Mouse (Mus musculus) central nervous system, embryonic 11.5 days (tissue): ENCODE results near the gene Nsmf. TPM values are rescaled to one million over a fixed set of nuclear protein-coding genes. Genes with fewer than 3 reads are reported as not detected.

Source experiments
- polyA plus RNA-seq: library from polyadenylated mRNA; depleted of rRNA; stranded (reverse); fragments of >200 nt; gene quantifications from 2 replicates; pipeline ENCODE4 v1.2.3, GENCODE M21; 2012; rRNA removed

Nsmf gene
- polyA plus RNA-seq: 88.4 and 93.5 TPM in 2 replicates

DNA sequence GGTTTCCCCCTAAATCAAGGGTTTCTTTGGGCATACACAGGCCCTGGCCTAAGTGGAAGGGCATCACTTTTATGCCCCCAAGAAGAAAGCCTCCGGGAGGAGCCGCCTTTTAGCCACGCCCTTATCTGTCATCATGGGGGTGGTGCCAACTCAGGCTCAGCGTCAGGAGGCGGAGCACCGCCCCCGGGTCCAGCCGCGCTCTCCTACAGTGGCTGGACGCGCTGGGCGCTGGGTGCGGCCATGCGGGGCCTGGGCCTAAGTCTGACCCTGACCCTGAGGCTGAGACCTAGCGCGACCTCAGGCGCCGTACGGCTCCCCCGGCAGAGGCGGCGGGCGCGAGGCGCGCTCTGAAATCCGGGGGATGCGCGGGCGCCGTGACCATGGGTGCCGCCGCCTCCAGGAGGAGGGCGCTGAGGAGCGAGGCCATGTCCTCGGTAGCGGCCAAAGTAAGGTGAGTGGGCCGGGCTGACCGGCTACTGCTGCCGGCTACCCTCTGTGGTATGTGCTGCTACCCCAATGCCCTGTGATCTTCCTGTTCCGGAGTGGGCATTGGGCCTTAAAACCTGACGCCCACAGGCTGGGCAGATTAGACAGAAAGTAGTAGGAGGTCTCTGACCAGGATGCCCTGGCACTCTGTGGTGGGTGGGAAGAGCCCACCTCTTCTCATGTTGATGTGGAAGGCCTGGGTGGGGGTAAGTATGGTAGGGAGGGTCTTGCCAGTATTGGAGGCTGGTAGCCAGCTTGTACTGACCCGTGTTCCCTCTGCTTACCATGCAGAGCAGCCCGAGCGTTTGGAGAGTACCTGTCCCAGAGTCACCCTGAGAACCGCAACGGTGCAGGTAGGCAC lies at the start of gene Nsmf:
TSS of gene Nsmf (plus strand) at position 135 of the 847 bp plus-strand sequence.

DNA sequence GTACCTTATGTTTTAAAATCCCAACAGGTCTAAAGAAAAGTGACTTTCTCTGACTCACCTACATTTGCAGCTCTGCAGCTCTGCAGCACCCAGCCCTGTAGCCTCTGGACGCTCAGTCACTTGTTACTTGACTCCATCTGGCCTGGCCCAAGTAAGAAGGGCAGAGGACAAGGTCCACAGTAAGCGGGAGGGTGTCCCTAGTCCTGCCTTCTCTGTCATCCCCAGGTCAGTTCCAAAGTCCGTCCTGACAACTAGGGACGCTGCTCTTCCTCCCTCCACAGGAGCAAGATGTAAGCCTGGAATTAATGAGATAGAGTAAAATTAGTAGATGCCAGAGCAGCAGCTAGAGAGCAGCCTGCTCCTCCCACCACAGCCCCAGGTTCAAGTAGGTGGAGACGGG lies 25.9 kb downstream of the Nsmf start, which contains the start of gene Entpd8:
TSS of gene Entpd8 (plus strand) at position 229 of the 400 bp plus-strand sequence.

DNA sequence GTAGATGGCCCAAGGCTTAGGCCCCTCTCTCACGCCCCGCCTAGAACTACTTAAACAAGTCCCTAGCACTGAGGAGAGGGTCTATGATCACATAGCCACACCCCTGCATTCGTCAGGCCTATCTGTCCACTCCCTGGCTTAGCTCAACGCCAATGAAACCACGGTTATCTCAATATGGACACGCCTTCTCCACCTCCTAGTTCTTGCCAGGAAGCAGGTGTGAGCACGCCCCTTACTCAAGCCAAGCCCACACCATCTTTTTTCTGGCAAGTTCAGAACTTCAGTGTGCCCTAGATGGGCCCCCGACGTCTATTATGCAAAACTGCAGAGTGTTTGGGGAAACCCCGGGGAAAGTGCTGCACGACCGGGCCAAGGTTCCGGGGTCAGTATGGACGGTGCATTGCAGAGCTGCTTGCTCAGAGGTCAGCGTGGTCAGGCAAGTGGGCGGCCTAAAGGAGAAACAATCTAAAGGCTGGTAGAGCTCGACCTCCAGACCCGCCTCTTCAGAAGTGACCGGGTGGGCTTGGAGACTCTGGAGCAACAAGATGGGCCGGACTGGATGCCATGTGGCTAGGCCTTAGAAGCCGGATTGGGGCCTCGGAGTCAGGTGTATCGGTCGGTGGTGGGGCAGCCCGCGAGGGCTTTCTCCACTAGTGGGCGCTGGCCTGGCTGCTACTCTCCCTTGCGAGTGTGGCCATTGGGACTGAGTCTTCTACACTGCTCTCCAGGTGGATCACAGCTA lies 41.1 kb downstream of the Nsmf start, which contains the start of gene Noxa1:
TSS of gene Noxa1 (minus strand) at position 41 of the 742 bp plus-strand sequence.

Other genes starting within 250 kb of the Nsmf start
- 135 and 165 TPM in 2 replicates for gene Ehmt1, start 134.7 kb upstream of the Nsmf start, polyA plus RNA-seq
- gene Arrdc1, start 119.1 kb upstream of the Nsmf start, polyA plus RNA-seq: 14.4 and 29.8 TPM in 2 replicates
- 40.0 and 44.2 TPM in 2 replicates for gene Zmynd19, start 104.6 kb upstream of the Nsmf start, polyA plus RNA-seq
- gene Dph7, start 92.0 kb upstream of the Nsmf start, polyA plus RNA-seq: 25.0 and 41.0 TPM in 2 replicates
- 92.1 and 109 TPM in 2 replicates for gene Mrpl41, start 79.3 kb upstream of the Nsmf start, polyA plus RNA-seq
- gene Pnpla7, start 78.3 kb upstream of the Nsmf start, polyA plus RNA-seq: 6.2 and 8.3 TPM in 2 replicates
- 0.06 and 0.11 TPM in 2 replicates for gene Entpd8, start 25.9 kb downstream of the Nsmf start, polyA plus RNA-seq
- gene Noxa1, start 40.8 kb downstream of the Nsmf start, polyA plus RNA-seq: 0.10 and 0.18 TPM in 2 replicates
- gene Nrarp, start 126.4 kb downstream of the Nsmf start, polyA plus RNA-seq: 61.4 and 82.9 TPM in 2 replicates
- gene Tor4a, start 142.5 kb downstream of the Nsmf start, polyA plus RNA-seq: 1.9 and 2.3 TPM in 2 replicates
- gene Nelfb, start 157.1 kb downstream of the Nsmf start, polyA plus RNA-seq: 76.7 and 116 TPM in 2 replicates
- gene Stpg3, start 160.3 kb downstream of the Nsmf start, polyA plus RNA-seq: not detected in 2 replicates
- gene Fam166a, start 164.4 kb downstream of the Nsmf start, polyA plus RNA-seq: 0.14 TPM in 1 of 2 replicates, not detected in the other
- gene Tubb4b, start 170.3 kb downstream of the Nsmf start, polyA plus RNA-seq: 438 and 534 TPM in 2 replicates
- 0.04 TPM in 1 of 2 replicates, not detected in the other for gene Slc34a3, start 180.0 kb downstream of the Nsmf start, polyA plus RNA-seq
- gene Rnf224, start 182.4 kb downstream of the Nsmf start, polyA plus RNA-seq: 0.02 TPM in 1 of 2 replicates, not detected in the other
- gene Rnf208, start 187.9 kb downstream of the Nsmf start, polyA plus RNA-seq: 25.3 and 26.0 TPM in 2 replicates
- gene Cysrt1, start 188.1 kb downstream of the Nsmf start, polyA plus RNA-seq: 0.16 TPM in 1 of 2 replicates, not detected in the other
- gene AL732309.1, start 192.5 kb downstream of the Nsmf start, polyA plus RNA-seq: 8.1 and 14.5 TPM in 2 replicates
- gene Tmem203, start 201.1 kb downstream of the Nsmf start, polyA plus RNA-seq: 22.0 and 23.7 TPM in 2 replicates
- 4.1 and 4.2 TPM in 2 replicates for gene Tprn, start 208.3 kb downstream of the Nsmf start, polyA plus RNA-seq
- 131 and 133 TPM in 2 replicates for gene Ssna1, start 218.1 kb downstream of the Nsmf start, polyA plus RNA-seq
- gene Anapc2, start 218.1 kb downstream of the Nsmf start, polyA plus RNA-seq: 106 and 109 TPM in 2 replicates
- not detected in 2 replicates for gene Tmem210, start 233.8 kb downstream of the Nsmf start, polyA plus RNA-seq
- not detected in 2 replicates for gene Lrrc26, start 235.6 kb downstream of the Nsmf start, polyA plus RNA-seq